Mouse (Mus musculus) brain, embryonic 14.5 days (tissue): ENCODE data around the gene Pcnx.

Source experiments
- CTCF ChIP-seq: fragments of 200-500 bp; IDR thresholded peaks from 2 replicates; pipeline ENCODE4 v1.5.1; 2012; ENCODE audit warnings: inconsistent platforms, mild to moderate bottlenecking, moderate library complexity, borderline replicate concordance; ENCODE audit not compliant: insufficient read depth, insufficient read length; ENCODE audit errors: extremely low read depth
- POLR2A ChIP-seq: fragments of 200-500 bp; IDR thresholded peaks from 2 replicates; pipeline ENCODE4 v1.6.1; 2012; ENCODE audit warnings: mild to moderate bottlenecking, inconsistent platforms, borderline replicate concordance; ENCODE audit not compliant: poor library complexity, insufficient read depth, insufficient read length, severe bottlenecking; ENCODE audit errors: extremely low read depth

DNA sequence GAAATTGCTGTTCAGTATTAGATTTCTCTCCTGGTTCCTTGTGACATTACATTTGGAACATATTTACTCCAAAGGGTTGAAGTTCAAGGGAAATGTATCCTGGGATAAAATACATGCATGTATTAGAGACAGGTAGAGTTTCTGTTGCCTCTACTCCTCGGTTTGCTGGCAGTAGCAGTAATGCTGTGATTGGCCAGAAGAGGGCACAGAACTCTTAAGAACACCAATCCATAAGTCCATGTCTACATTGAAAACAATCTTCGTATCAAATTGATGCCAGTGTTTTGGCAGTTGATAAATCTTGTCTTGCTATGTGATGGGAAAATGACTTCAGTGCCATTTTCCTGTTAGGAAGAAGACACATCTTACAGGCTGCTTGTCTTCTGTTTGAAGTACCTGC is 115.0 kb downstream of the Pcnx start:
- peak; percentile 63 for TF ChIP-seq CTCF
- no peak for TF ChIP-seq POLR2A
